Mouse (Mus musculus) olfactory bulb, adult 2 months (tissue): ENCODE measurements around the gene Spint2.

ENCODE experiments used
- CTCF ChIP-seq: fragments of 200-500 bp; IDR thresholded peaks from 2 replicates; pipeline ENCODE4 v1.5.1; 2012; ENCODE audit warnings: low read depth, mild to moderate bottlenecking, low read length, moderate library complexity; ENCODE audit not compliant: insufficient read depth
- POLR2A ChIP-seq: fragments of 200-500 bp; IDR thresholded peaks from 2 replicates; pipeline ENCODE4 v1.6.1; 2012; ENCODE audit warnings: mild to moderate bottlenecking, low read depth, low read length, moderate library complexity; ENCODE audit not compliant: insufficient read depth

DNA sequence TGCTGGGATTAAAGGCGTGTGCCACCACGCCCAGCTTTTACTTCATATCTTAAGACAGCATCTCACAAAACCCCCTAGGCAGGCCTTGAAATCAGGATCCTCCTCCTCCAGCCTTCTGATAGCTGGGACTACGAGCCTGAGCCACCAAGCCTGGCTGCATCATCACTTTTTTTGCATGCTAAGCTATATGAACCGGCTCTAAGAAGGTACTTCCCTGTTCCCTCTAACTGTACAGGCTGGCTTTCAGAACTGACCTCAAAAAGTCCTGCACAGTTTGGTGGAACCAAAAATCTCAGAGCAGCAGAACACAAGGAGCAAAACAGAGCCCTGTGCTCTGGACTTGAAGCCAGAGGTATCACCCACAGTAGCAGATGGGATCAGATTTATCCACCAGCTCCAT is 53.5 kb downstream of the Spint2 start:
- no peak for TF ChIP-seq CTCF
- no peak for TF ChIP-seq POLR2A
